Comparison of ENCODE assay signal across 9 mouse cellular contexts in the genomic region with DNA sequence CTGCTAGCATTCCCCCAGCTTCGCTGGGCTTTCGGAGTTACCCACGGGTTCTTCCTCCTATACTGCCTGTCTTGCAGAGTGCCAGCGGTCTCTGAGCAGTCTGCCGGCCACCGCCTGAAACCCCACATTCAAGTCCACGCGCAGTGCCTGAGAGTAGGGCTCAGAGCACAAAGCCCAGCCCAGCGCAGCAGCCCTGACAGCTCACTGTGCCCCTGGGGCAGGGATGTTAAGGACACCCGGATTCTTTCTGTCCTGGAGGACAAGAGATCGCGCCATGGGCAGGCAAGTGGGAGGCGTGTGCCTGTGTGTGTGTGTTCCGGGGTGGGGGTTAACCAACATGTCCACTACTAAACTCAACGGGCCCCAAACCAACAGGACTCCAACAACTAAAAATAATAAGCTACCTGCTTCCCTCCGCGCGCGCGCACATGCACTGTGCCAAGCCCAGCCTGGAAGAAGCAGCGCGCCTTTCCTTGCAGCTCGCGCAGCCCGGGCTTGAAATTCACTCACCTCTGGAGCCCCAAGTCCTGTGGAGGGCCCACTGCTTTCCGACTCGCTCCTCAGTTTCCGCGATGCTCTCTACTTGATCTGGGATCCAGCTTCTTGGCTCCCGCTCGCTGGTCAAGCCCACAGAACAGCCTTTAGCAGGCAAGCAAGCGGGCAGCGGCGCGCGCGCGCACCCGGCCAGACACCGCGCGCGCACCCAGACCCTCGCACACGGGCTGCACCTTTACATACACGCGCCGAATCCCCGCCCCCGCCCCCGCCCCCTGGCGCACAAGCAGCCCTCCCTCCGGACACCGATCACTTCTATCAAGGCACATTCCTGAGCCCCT. TPM values are rescaled to one million over a fixed set of nuclear protein-coding genes. Genes with fewer than 3 reads are reported as not detected.
DNase-seq lines count a peak whose midpoint lies in the region; ATAC-seq and TF ChIP-seq lines count a peak whose summit lies in the region.
"Had no signal": no experiment of that assay in that cellular context is flagged by ENCODE, and none has a peak within 500 bp of the region (broad histone marks: within the 10 kb centered on the region; RNA-seq: fewer than 3 reads in every experiment).

A gene (minus strand): TSS at position 707 of the 836 bp plus-strand sequence.

- 18% methylated on average over 54 of the region's 54 CpGs for WGBS in kidney, postnatal 0 days
- 14% methylated on average over 54 of the region's 54 CpGs for WGBS in embryonic facial prominence, embryonic 15.5 days
- 12% methylated on average over 54 of the region's 54 CpGs for WGBS in hindbrain, embryonic 13.5 days
- WGBS in limb, embryonic 13.5 days, result 8% methylated on average over 50 of the region's 54 CpGs

- TF ChIP-seq CTCF in kidney, postnatal 0 days (IDR thresholded peaks at IDR 0.05; ENCODE audit: low read depth), result no peak

- no peak for ATAC-seq in kidney, postnatal 0 days (replicated peaks; ENCODE audit: low FRiP score, low read depth)
- ATAC-seq in embryonic facial prominence, embryonic 15.5 days (ENCODE audit: insufficient number of reproducible peaks, low FRiP score, low TSS enrichment, low read depth), result no peak
- peak; percentile 79 for ATAC-seq in hindbrain, embryonic 13.5 days (ENCODE audit: low FRiP score)
- peak; percentile 67 for ATAC-seq in limb, embryonic 13.5 days (ENCODE audit: low FRiP score, low read depth)

- H3K36me3 ChIP-seq in kidney, postnatal 0 days (ENCODE audit: insufficient read depth, low read length), result no peaks in the 10 kb centered on the region
- no peaks in the 10 kb centered on the region for H3K36me3 ChIP-seq in embryonic facial prominence, embryonic 15.5 days
- no peaks in the 10 kb centered on the region for H3K36me3 ChIP-seq in hindbrain, embryonic 13.5 days
- no peaks in the 10 kb centered on the region for H3K36me3 ChIP-seq in limb, embryonic 13.5 days

- peak within 1 kb of the TSS; percentile 57 for H3K4me2 ChIP-seq in kidney, postnatal 0 days (ENCODE audit: low read length)
- peak within 1 kb of the TSS; percentile 71 for H3K4me2 ChIP-seq in embryonic facial prominence, embryonic 15.5 days (replicated peaks)
- peak within 1 kb of the TSS; percentile 60 for H3K4me2 ChIP-seq in hindbrain, embryonic 13.5 days
- H3K4me2 ChIP-seq in limb, embryonic 13.5 days (replicated peaks), result peak within 1 kb of the TSS; percentile 79

- no peaks in the 10 kb centered on the region for H3K27me3 ChIP-seq in kidney, postnatal 0 days (ENCODE audit: insufficient read depth, low read length)
- 0 out of 2 replicates have a peak, but pooled peaks cover 6% of the 10 kb centered on the region for H3K27me3 ChIP-seq in embryonic facial prominence, embryonic 15.5 days
- H3K27me3 ChIP-seq in hindbrain, embryonic 13.5 days, result no peaks in the 10 kb centered on the region
- H3K27me3 ChIP-seq in limb, embryonic 13.5 days, result peaks cover 7% of the 10 kb centered on the region; the same call in 1 of the 2 replicates
- H3K27me3 ChIP-seq: CH12.LX had no signal

- DNase-seq in kidney, postnatal 0 days (ENCODE audit: low spot score), result no peak
- DNase-seq in kidney, postnatal 10 days, result no peak
- DNase-seq in right cerebral cortex, postnatal 10 days (ENCODE audit: low spot score in 2 of 2), result peak; percentile 53 to 57
- no peak for DNase-seq in spleen, adult 18-20 months
- DNase-seq in kidney, adult 18-20 months, result no peak

- H3K27ac ChIP-seq in kidney, postnatal 0 days, result no peak within 1 kb of the TSS
- no peak within 1 kb of the TSS for H3K27ac ChIP-seq in embryonic facial prominence, embryonic 15.5 days (replicated peaks)
- H3K27ac ChIP-seq in hindbrain, embryonic 13.5 days, result peak within 1 kb of the TSS; percentile 80
- H3K27ac ChIP-seq in limb, embryonic 13.5 days, result no peak within 1 kb of the TSS

- H3K4me1 ChIP-seq in kidney, postnatal 0 days (replicated peaks; ENCODE audit: insufficient read depth, low read length), result no peaks in the 10 kb centered on the region
- H3K4me1 ChIP-seq in embryonic facial prominence, embryonic 15.5 days, result no peaks in the 10 kb centered on the region
- no peaks in the 10 kb centered on the region for H3K4me1 ChIP-seq in hindbrain, embryonic 13.5 days (replicated peaks)
- H3K4me1 ChIP-seq in limb, embryonic 13.5 days, result no peaks in the 10 kb centered on the region

- H3K4me3 ChIP-seq in kidney, postnatal 0 days (replicated peaks; ENCODE audit: low read depth, low read length), result peak within 1 kb of the TSS; percentile 31
- H3K4me3 ChIP-seq in embryonic facial prominence, embryonic 15.5 days (replicated peaks), result peak within 1 kb of the TSS; percentile 45
- H3K4me3 ChIP-seq in hindbrain, embryonic 13.5 days, result peak within 1 kb of the TSS; percentile 54
- H3K4me3 ChIP-seq in limb, embryonic 13.5 days, result peak within 1 kb of the TSS; percentile 48

- H3K9ac ChIP-seq in kidney, postnatal 0 days (ENCODE audit: low read depth, low read length), result no peak within 1 kb of the TSS
- H3K9ac ChIP-seq in embryonic facial prominence, embryonic 15.5 days, result no peak within 1 kb of the TSS
- peak within 1 kb of the TSS; percentile 73 for H3K9ac ChIP-seq in hindbrain, embryonic 13.5 days
- peak within 1 kb of the TSS; percentile 54 for H3K9ac ChIP-seq in limb, embryonic 13.5 days

- no peaks in the 10 kb centered on the region for H3K9me3 ChIP-seq in kidney, postnatal 0 days (replicated peaks; ENCODE audit: low read length)
- H3K9me3 ChIP-seq in embryonic facial prominence, embryonic 15.5 days (replicated peaks), result no peaks in the 10 kb centered on the region
- no peaks in the 10 kb centered on the region for H3K9me3 ChIP-seq in hindbrain, embryonic 13.5 days
- H3K9me3 ChIP-seq in limb, embryonic 13.5 days, result no peaks in the 10 kb centered on the region

RNA-seq across cellular contexts. Expression of the gene that starts here (rescaled TPM):
- polyA plus RNA-seq in kidney, postnatal 0 days (2015; fragmentation: Nextera tagmentation; extraction: Ambion mirVana), result 0.53 and 0.59 TPM in 2 replicates
- polyA plus RNA-seq in embryonic facial prominence, embryonic 15.5 days (2015; fragmentation: Nextera tagmentation; extraction: Ambion mirVana), result 2.5 and 2.9 TPM in 2 replicates
- 12.1 and 13.7 TPM in 2 replicates for polyA plus RNA-seq in hindbrain, embryonic 13.5 days (2015; fragmentation: Nextera tagmentation; extraction: Ambion mirVana)
- polyA plus RNA-seq in limb, embryonic 13.5 days (2015; fragmentation: Nextera tagmentation; extraction: Ambion mirVana), result 2.4 and 3.1 TPM in 2 replicates

Comparison
In these comparisons a context has a peak if more than half of its experiments do, and no peak if none do; other contexts are left out.
1. ATAC-seq: peak in hindbrain, embryonic 13.5 days (single experiment) and limb, embryonic 13.5 days (single experiment); none in kidney, postnatal 0 days (single experiment) and embryonic facial prominence, embryonic 15.5 days (single experiment).
2. DNase-seq: peak in right cerebral cortex, postnatal 10 days (2 of 2); none in kidney, postnatal 0 days (single experiment), kidney, postnatal 10 days (single experiment), spleen, adult 18-20 months (0 of 2) and kidney, adult 18-20 months (single experiment).
3. H3K9ac ChIP-seq: peak in hindbrain, embryonic 13.5 days (single experiment) and limb, embryonic 13.5 days (single experiment); none in kidney, postnatal 0 days (single experiment) and embryonic facial prominence, embryonic 15.5 days (single experiment).
4. Peak in every context shown above with its lines, with median percentiles within 50 percentile points of each other: H3K4me2 ChIP-seq and H3K4me3 ChIP-seq.